21 mouse cellular contexts compared by ENCODE assay signal in the genomic region with DNA sequence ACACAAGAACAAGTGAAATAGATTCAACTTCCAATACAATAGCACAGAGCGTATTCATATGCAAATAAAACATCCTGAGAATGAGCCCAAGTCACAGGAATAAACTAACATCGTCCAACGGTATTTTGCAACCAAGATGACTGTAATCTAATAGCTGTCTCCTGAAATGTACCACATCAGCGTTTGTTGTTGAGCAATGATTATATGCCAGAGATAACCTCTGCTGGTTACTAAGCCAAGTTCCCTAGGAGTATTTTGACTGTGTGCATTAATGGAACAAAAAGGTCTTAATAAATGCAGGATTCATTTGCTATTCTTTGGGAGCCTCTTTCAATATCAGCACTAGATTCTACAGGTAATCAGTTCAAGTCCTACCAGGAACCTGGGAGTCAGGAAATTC.
A peak's percentile ranks its signal among the peaks of the same experiment; 100 is the strongest.
DNase-seq lines count a peak whose midpoint lies in the region; ATAC-seq and TF ChIP-seq lines count a peak whose summit lies in the region.
"Had no signal": no experiment of that assay in that cellular context is flagged by ENCODE, and none has a peak within 500 bp of the region (broad histone marks: within the 10 kb centered on the region; RNA-seq: fewer than 3 reads in every experiment).

No protein-coding gene starts in this region.

- no peaks in the 10 kb centered on the region for H3K9me3 ChIP-seq in liver, postnatal 0 days (ENCODE audit: low read length)
- H3K9me3 ChIP-seq: embryonic facial prominence, embryonic 13.5 days; embryonic facial prominence, embryonic 15.5 days; forebrain, embryonic 10.5 days; forebrain, embryonic 12.5 days had no signal

- no peaks in the 10 kb centered on the region for H3K4me1 ChIP-seq in liver, adult 2 months (ENCODE audit: control insufficient read depth, insufficient read depth, low read length)
- no peaks in the 10 kb centered on the region for H3K4me1 ChIP-seq in liver, postnatal 0 days (ENCODE audit: insufficient read depth)
- H3K4me1 ChIP-seq: embryonic facial prominence, embryonic 13.5 days; embryonic facial prominence, embryonic 15.5 days; forebrain, embryonic 10.5 days; forebrain, embryonic 12.5 days had no signal

- no peak for ATAC-seq in liver, postnatal 0 days
- peak; percentile 30; the same call in 1 of the 2 replicates for ATAC-seq in megakaryocyte, adult 5-6 weeks (ENCODE audit: poor library complexity, severe bottlenecking)
- ATAC-seq: activated CD4-positive, CD25-positive, alpha-beta regulatory T cell, adult 4 months; forebrain, embryonic 14.5 days; forebrain, embryonic 16.5 days had no signal

- H3K79me2 ChIP-seq in liver, adult 2 months (ENCODE audit: control insufficient read depth, insufficient read depth, low read length) = no peaks in the 10 kb centered on the region

- no peak for TF ChIP-seq POLR2A in liver, adult 2 months (IDR thresholded peaks at IDR 0.05; ENCODE audit: extremely low read depth, insufficient read depth, low read length)

- H3K27me3 ChIP-seq in liver, adult 2 months (ENCODE audit: control insufficient read depth, insufficient read depth, low read length) = no peaks in the 10 kb centered on the region
- H3K27me3 ChIP-seq in liver, postnatal 0 days (ENCODE audit: insufficient read depth, low read length) = no peaks in the 10 kb centered on the region
- H3K27me3 ChIP-seq: embryonic facial prominence, embryonic 13.5 days; embryonic facial prominence, embryonic 15.5 days; forebrain, embryonic 12.5 days had no signal

- H3K27ac ChIP-seq in liver, adult 2 months (replicated peaks; ENCODE audit: insufficient read depth, low read depth, low read length) = no peak overlapping the region
- no peak overlapping the region for H3K27ac ChIP-seq in liver, postnatal 0 days (ENCODE audit: low read depth)
- H3K27ac ChIP-seq: embryonic facial prominence, embryonic 13.5 days; embryonic facial prominence, embryonic 15.5 days; forebrain, embryonic 10.5 days; forebrain, embryonic 12.5 days had no signal

- no peak for TF ChIP-seq CTCF in liver, adult 2 months (IDR thresholded peaks at IDR 0.05; ENCODE audit: low read depth, low read length)
- no peak for TF ChIP-seq CTCF in liver, postnatal 0 days (IDR thresholded peaks at IDR 0.05; ENCODE audit: low read depth)

- H3K4me3 ChIP-seq in liver, adult 2 months (ENCODE audit: insufficient read depth, low read depth, low read length) = no peak overlapping the region
- H3K4me3 ChIP-seq in liver, postnatal 0 days (ENCODE audit: low read depth, low read length) = no peak overlapping the region
- H3K4me3 ChIP-seq: embryonic facial prominence, embryonic 13.5 days; embryonic facial prominence, embryonic 15.5 days; erythroblast, embryonic 14.5 days; forebrain, embryonic 10.5 days; forebrain, embryonic 12.5 days had no signal

- WGBS in liver, adult 2 months = 15% methylated on average over 4 of the region's 4 CpGs
- 50% methylated on average over 4 of the region's 4 CpGs for WGBS in liver, postnatal 0 days (ENCODE audit: insufficient replicate concordance)

- no peak for TF ChIP-seq EP300 in liver, postnatal 0 days (IDR thresholded peaks at IDR 0.05; ENCODE audit: low read depth)

- no peak overlapping the region for H3K4me2 ChIP-seq in liver, postnatal 0 days (ENCODE audit: low read depth, low read length)
- H3K4me2 ChIP-seq: embryonic facial prominence, embryonic 13.5 days; embryonic facial prominence, embryonic 15.5 days; forebrain, embryonic 12.5 days had no signal

- no peak overlapping the region for H3K9ac ChIP-seq in liver, adult 2 months (ENCODE audit: low read depth, low read length)
- H3K9ac ChIP-seq in liver, postnatal 0 days (replicated peaks) = no peak overlapping the region
- H3K9ac ChIP-seq: embryonic facial prominence, embryonic 13.5 days; embryonic facial prominence, embryonic 15.5 days; forebrain, embryonic 12.5 days had no signal

- peak; percentile 67 for DNase-seq in liver, adult 2 months (ENCODE audit: extremely low read depth, low read depth, low spot score)
- no peak for DNase-seq in liver, postnatal 0 days
- no peak for DNase-seq in embryo, embryonic 9.5 days (ENCODE audit: extremely low spot score)
- DNase-seq in T-cell, adult 2 months (ENCODE audit: low spot score) = no peak
- DNase-seq: adrenal gland, adult 8-10 months; adrenal gland, postnatal 14 days; adrenal gland, postnatal 36 days; cerebellum, adult 11-12 months; cerebellum, adult 2 months; cerebellum, adult 9-10 months; cerebellum, postnatal 10 days; cerebellum, postnatal 25 days had no signal

- H3K36me3 ChIP-seq in liver, adult 2 months (ENCODE audit: control insufficient read depth, insufficient read depth, low read length) = peaks cover 3% of the 10 kb centered on the region
- H3K36me3 ChIP-seq in liver, postnatal 0 days (replicated peaks; ENCODE audit: insufficient read depth, low read length) = no peaks in the 10 kb centered on the region
- H3K36me3 ChIP-seq: forebrain, embryonic 10.5 days; forebrain, embryonic 12.5 days had no signal
